Mouse (Mus musculus) T-cell, adult 66 days (primary cell): ENCODE data around the gene Krtap14. TPM values are rescaled to one million over a fixed set of nuclear protein-coding genes. Genes with fewer than 3 reads are reported as not detected.

ENCODE experiments used
- total RNA-seq, 2 experiments: library from RNA; stranded (reverse); gene quantifications; 3 replicates in 1 of 2; 4 replicates in 1 of 2; pipeline ENCODE4 v1.2.4; 2023

Gene Krtap14
- not detected for total RNA-seq

GRCm38 (mm10) chr16:88826095-88826652 lies at the start of gene Krtap14:
Krtap14 (minus strand) TSS chr16:88826145.

DNA sequence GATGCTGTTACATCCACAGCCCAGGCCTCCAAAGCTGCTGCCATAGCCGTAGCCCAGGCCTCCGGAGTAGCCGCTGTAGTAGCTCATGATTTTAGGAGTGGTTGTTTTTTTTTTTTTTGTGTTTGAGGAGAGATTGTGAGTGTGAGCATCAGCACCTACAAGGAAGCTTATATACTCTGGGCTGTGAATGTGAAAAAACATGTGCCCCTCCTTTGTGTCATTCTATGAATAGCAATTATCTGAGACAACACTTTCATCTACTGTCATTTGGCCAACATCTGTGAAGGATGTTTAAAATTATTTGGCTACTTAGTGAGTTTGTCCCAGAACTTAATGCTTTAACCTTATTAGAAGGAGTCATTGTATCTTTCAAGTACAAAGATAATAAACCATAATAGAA lies 48.2 kb upstream of the Krtap14 start, which contains the start of gene Krtap19-2:
Krtap19-2 (minus strand) TSS at position 101 of the 400 bp plus-strand sequence.

DNA sequence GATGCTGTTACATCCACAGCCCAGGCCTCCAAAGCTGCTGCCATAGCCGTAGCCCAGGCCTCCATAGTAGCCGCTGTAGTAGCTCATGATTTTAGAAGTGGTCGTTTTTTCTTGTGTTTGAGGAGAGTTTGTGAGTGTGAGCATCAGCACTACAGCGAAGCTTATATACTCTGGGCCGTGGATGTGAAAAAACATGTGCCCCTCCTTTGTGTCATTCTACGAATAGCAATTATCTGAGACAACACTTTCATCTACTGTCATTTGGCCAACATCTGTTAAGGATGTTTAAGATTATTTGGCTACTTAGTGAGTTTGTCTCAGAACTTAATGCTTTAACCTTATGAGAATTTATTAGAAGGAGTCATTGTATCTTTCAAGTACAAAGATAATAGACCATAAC lies 43.4 kb upstream of the Krtap14 start, which contains the start of gene Krtap19-1:
Krtap19-1 (minus strand) TSS at position 101 of the 400 bp plus-strand sequence.

GRCm38 (mm10) chr16:88820066-88820465 lies 5.9 kb downstream of the Krtap14 start, which contains the start of gene Krtap15:
Krtap15 (plus strand) TSS chr16:88820215.

DNA sequence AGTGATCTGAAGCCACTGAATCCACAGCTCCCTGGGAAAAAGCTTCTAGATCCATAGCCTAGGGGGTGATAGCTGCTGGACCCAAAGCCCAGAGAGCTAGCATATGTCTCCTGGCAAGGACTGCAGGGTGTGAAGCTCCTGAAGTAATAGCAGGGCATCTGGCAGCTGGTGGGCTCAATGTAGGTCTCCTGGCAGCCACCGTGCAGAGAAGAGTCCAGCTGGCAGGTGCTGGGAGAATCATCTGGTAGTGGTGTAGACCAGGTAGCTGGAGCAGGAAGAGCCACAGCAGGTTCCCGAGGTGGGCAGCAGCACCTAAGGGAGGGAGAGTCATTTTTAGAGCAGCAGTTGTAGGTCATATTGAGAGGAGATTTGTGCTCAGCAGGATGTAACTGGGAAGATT lies 14.1 kb downstream of the Krtap14 start, which contains the start of gene Gm20741:
Gm20741 (minus strand) TSS at position 394 of the 400 bp plus-strand sequence.

DNA sequence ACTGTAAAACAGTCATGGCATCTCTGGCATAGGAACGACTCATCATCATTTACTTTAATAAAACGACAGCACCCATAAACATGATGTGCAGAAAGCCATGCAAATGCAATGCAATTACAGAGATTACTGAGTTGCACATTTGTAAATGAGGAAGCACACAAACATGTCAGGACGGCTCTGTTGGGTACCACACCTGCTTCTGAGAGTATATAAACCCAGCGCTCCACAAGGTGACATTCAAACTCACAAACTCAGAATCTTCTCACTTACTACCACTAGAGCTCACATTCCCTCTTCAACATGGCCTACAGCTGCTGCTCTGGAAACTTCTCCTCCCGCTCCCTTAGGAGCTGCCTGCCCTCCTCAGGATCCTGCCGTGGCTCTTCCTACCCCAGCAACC lies 48.3 kb downstream of the Krtap14 start, which contains the start of gene Gm5965:
Gm5965 (plus strand) TSS at position 301 of the 400 bp plus-strand sequence.

GRCm38 (mm10) chr16:88774106-88774505 lies 51.8 kb downstream of the Krtap14 start, which contains the start of gene 2310057N15Rik:
2310057N15Rik (minus strand) TSS chr16:88774206.

Other genes starting within 250 kb of the Krtap14 start
- gene Krtap24-1, start 213.9 kb downstream of the Krtap14 start, total RNA-seq = not detected
- gene 2310079G19Rik, start 198.5 kb downstream of the Krtap14 start, total RNA-seq = not detected
- gene Krtap26-1, start 178.3 kb downstream of the Krtap14 start, total RNA-seq = not detected
- gene Krtap27-1, start 154.5 kb downstream of the Krtap14 start, total RNA-seq = not detected
- gene 2310061N02Rik, start 118.2 kb downstream of the Krtap14 start, total RNA-seq = not detected
- not detected for gene Krtap13-1, start 97.3 kb downstream of the Krtap14 start, total RNA-seq
- not detected for gene Krtap13, start 74.5 kb downstream of the Krtap14 start, total RNA-seq
- gene 2310034C09Rik, start 67.3 kb downstream of the Krtap14 start, total RNA-seq = not detected
- gene 2310057N15Rik, start 51.9 kb downstream of the Krtap14 start, total RNA-seq = not detected
- gene Gm5965, start 48.2 kb downstream of the Krtap14 start, total RNA-seq = not detected
- not detected for gene Gm20741, start 13.9 kb downstream of the Krtap14 start, total RNA-seq
- not detected for gene Krtap15, start 5.9 kb downstream of the Krtap14 start, total RNA-seq
- not detected for gene Krtap19-1, start 43.3 kb upstream of the Krtap14 start, total RNA-seq
- gene Krtap19-2, start 48.1 kb upstream of the Krtap14 start, total RNA-seq = not detected
- gene Krtap19-3, start 51.9 kb upstream of the Krtap14 start, total RNA-seq = not detected
- not detected for gene Krtap19-4, start 58.9 kb upstream of the Krtap14 start, total RNA-seq
- gene Krtap19-5, start 70.3 kb upstream of the Krtap14 start, total RNA-seq = not detected
- not detected for gene Krtap19-9b, start 106.1 kb upstream of the Krtap14 start, total RNA-seq
- not detected for gene Krtap16-3, start 136.7 kb upstream of the Krtap14 start, total RNA-seq
- gene Krtap22-2, start 184.6 kb upstream of the Krtap14 start, total RNA-seq = not detected
- gene Gm10229, start 189.1 kb upstream of the Krtap14 start, total RNA-seq = not detected
- not detected for gene Krtap6-1, start 205.6 kb upstream of the Krtap14 start, total RNA-seq
- not detected for gene Gm10228, start 215.3 kb upstream of the Krtap14 start, total RNA-seq
- not detected for gene Krtap6-5, start 221.7 kb upstream of the Krtap14 start, total RNA-seq
- not detected for gene 1110025L11Rik, start 237.9 kb upstream of the Krtap14 start, total RNA-seq